Mouse (Mus musculus) midbrain, embryonic 10.5 days (tissue): ENCODE data around the gene Nudt13. TPM values are rescaled to one million over a fixed set of nuclear protein-coding genes. Genes with fewer than 3 reads are reported as not detected.
"Not testable (repeated sequence)": the region's sequence is repeated elsewhere in the genome, so short reads cannot be mapped to it uniquely, and the experiment has no call there.

Experiments used
- DNase-seq: peaks from one replicate; pipeline ENCODE4 v3.0.0-alpha.2; 2017; ENCODE audit warnings: low spot score
- H3K27ac ChIP-seq: fragments of 300-500 bp; sonication (generic); replicated peaks from 2 replicates; pipeline ENCODE4 v1.5.1; 2016; ENCODE audit warnings: mild to moderate bottlenecking
- H3K27me3 ChIP-seq: fragments of 300-500 bp; sonication (generic); 2 replicates; pipeline ENCODE4 v1.6.1; 2016; ENCODE audit warnings: low read depth, mild to moderate bottlenecking; ENCODE audit not compliant: poor library complexity, severe bottlenecking
- H3K36me3 ChIP-seq: fragments of 300-500 bp; sonication (generic); 2 replicates; pipeline ENCODE4 v1.6.1; 2016; ENCODE audit warnings: mild to moderate bottlenecking, moderate library complexity
- H3K4me1 ChIP-seq: fragments of 300-500 bp; sonication (generic); 2 replicates; pipeline ENCODE4 v1.6.1; 2016
- H3K4me3 ChIP-seq: fragments of 300-500 bp; sonication (generic); 2 replicates; pipeline ENCODE4 v1.5.1; 2016; ENCODE audit warnings: mild to moderate bottlenecking, moderate library complexity
- H3K9me3 ChIP-seq: fragments of 300-500 bp; sonication (generic); replicated peaks from 2 replicates; pipeline ENCODE4 v1.6.1; 2016; ENCODE audit warnings: mild to moderate bottlenecking
- WGBS: fragments of 180-500 bp; shearing (Covaris S2); methylation state at CpG from one replicate; pipeline ENCODE4 v1.1.7; 2016; 5-methylcytosine and 5-hydroxymethylcytosine counted together
- polyA plus RNA-seq: library from polyadenylated mRNA; unstranded; fragments of >200 nt; fragmentation: Nextera tagmentation; extraction: Ambion mirVana; gene quantifications from 2 replicates; pipeline ENCODE4 v1.2.1, GENCODE M21; 2016

The Nudt13 gene
- polyA plus RNA-seq, 1 experiment from 2014 or later = 11.8 TPM

- Histone ChIP-seq H3K36me3 (no peaks in the 10 kb centered on the region), H3K27me3 (no peaks in the 10 kb centered on the region), H3K4me3 (peak overlapping the region; percentile 60), H3K4me1 (peaks cover 10% of the 10 kb centered on the region), H3K9me3 (no peaks in the 10 kb centered on the region), H3K27ac (no peak overlapping the region)
- WGBS = 63% methylated on average over 8 of the region's 8 CpGs
- no peak for DNase-seq
These were observed 450 bp downstream of the Nudt13 start for GRCm38 (mm10) chr14:20294947-20295346.

GRCm38 (mm10) chr14:20297616-20298015 lies 3.1 kb downstream of the Nudt13 start:
- H3K27me3 ChIP-seq = no peaks in the 10 kb centered on the region
- H3K4me1 ChIP-seq = peaks cover 7% of the 10 kb centered on the region
- no peak overlapping the region for H3K27ac ChIP-seq
- no peaks in the 10 kb centered on the region for H3K9me3 ChIP-seq
- H3K36me3 ChIP-seq = no peaks in the 10 kb centered on the region
- DNase-seq = no peak
- 82% methylated on average over 3 of the region's 3 CpGs for WGBS
- H3K4me3 ChIP-seq = no peak overlapping the region

- WGBS = 87% methylated on average over 3 of the region's 3 CpGs
- no peak for DNase-seq
- peaks cover 7% of the 10 kb centered on the region for H3K4me1 ChIP-seq
These were observed 3.6 kb downstream of the Nudt13 start for GRCm38 (mm10) chr14:20298131-20298530.

GRCm38 (mm10) chr14:20305085-20305484 lies 10.6 kb downstream of the Nudt13 start:
- H3K9me3 ChIP-seq, DNase-seq, H3K4me3 ChIP-seq, H3K27me3 ChIP-seq, H3K4me1 ChIP-seq, H3K27ac ChIP-seq: not testable (repeated sequence)
- WGBS = 61% methylated on average over 2 of the region's 2 CpGs
- H3K36me3 ChIP-seq = peaks cover 30% of the 10 kb centered on the region

More at GRCm38 (mm10) chr14:20298131-20298530, 3.6 kb downstream of the Nudt13 start:
- H3K9me3 ChIP-seq = no peaks in the 10 kb centered on the region
- H3K4me3 ChIP-seq = no peak overlapping the region
- no peaks in the 10 kb centered on the region for H3K36me3 ChIP-seq
- no peak overlapping the region for H3K27ac ChIP-seq
- no peaks in the 10 kb centered on the region for H3K27me3 ChIP-seq

GRCm38 (mm10) chr14:20315137-20315536 lies 20.6 kb downstream of the Nudt13 start:
- H3K4me3 ChIP-seq = no peak overlapping the region
- no peak for DNase-seq
- WGBS = 96% methylated on average over 1 of the region's 1 CpGs
- H3K9me3 ChIP-seq = no peaks in the 10 kb centered on the region
- H3K36me3 ChIP-seq = peaks cover 41% of the 10 kb centered on the region
- no peak overlapping the region for H3K27ac ChIP-seq
- no peaks in the 10 kb centered on the region for H3K27me3 ChIP-seq
- H3K4me1 ChIP-seq = no peaks in the 10 kb centered on the region

GRCm38 (mm10) chr14:20319420-20319819 lies 24.9 kb downstream of the Nudt13 start:
- Histone ChIP-seq H3K27me3 (no peaks in the 10 kb centered on the region), H3K4me1 (no peaks in the 10 kb centered on the region), H3K9me3 (no peaks in the 10 kb centered on the region), H3K36me3 (peaks cover 73% of the 10 kb centered on the region), H3K27ac (no peak overlapping the region), H3K4me3 (no peak overlapping the region)
- peak; percentile 40 for DNase-seq
- 80% methylated on average over 3 of the region's 3 CpGs for WGBS

GRCm38 (mm10) chr14:20324196-20324595 lies 29.7 kb downstream of the Nudt13 start:
- Histone ChIP-seq H3K27me3 (no peaks in the 10 kb centered on the region), H3K4me3 (no peak overlapping the region), H3K36me3 (peaks cover 97% of the 10 kb centered on the region), H3K4me1 (no peaks in the 10 kb centered on the region), H3K9me3 (no peaks in the 10 kb centered on the region), H3K27ac (no peak overlapping the region)
- 95% methylated on average over 9 of the region's 9 CpGs for WGBS
- DNase-seq = no peak

GRCm38 (mm10) chr14:20328474-20328873 lies 34.0 kb downstream of the Nudt13 start:
- H3K27me3 ChIP-seq = no peaks in the 10 kb centered on the region
- no peak overlapping the region for H3K27ac ChIP-seq
- no peak for DNase-seq
- WGBS = 81% methylated on average over 9 of the region's 9 CpGs
- H3K9me3 ChIP-seq = no peaks in the 10 kb centered on the region
- no peaks in the 10 kb centered on the region for H3K4me1 ChIP-seq
- H3K4me3 ChIP-seq = no peak overlapping the region
- H3K36me3 ChIP-seq = peaks cover 97% of the 10 kb centered on the region

- no peak overlapping the region for H3K27ac ChIP-seq
- no peak for DNase-seq
- WGBS = 94% methylated on average over 4 of the region's 4 CpGs
- no peak overlapping the region for H3K4me3 ChIP-seq
- no peaks in the 10 kb centered on the region for H3K9me3 ChIP-seq
- H3K36me3 ChIP-seq = peaks cover 99% of the 10 kb centered on the region
- no peaks in the 10 kb centered on the region for H3K27me3 ChIP-seq
- H3K4me1 ChIP-seq = no peaks in the 10 kb centered on the region
These were observed 36.8 kb downstream of the Nudt13 start for GRCm38 (mm10) chr14:20331316-20331715.

GRCm38 (mm10) chr14:20339415-20339814 lies 44.9 kb downstream of the Nudt13 start:
- Histone ChIP-seq H3K9me3 (no peaks in the 10 kb centered on the region), H3K27me3 (no peaks in the 10 kb centered on the region), H3K4me3 (no peak overlapping the region), H3K4me1 (no peaks in the 10 kb centered on the region), H3K36me3 (peaks cover 94% of the 10 kb centered on the region), H3K27ac (no peak overlapping the region)
- no peak for DNase-seq
- WGBS = 94% methylated on average over 5 of the region's 5 CpGs

- no peak for DNase-seq
These were observed 45.7 kb downstream of the Nudt13 start for GRCm38 (mm10) chr14:20340149-20340548.

GRCm38 (mm10) chr14:20340866-20341265 lies 46.4 kb downstream of the Nudt13 start:
- no peaks in the 10 kb centered on the region for H3K9me3 ChIP-seq

More at GRCm38 (mm10) chr14:20340149-20340548, 45.7 kb downstream of the Nudt13 start:
- Histone ChIP-seq H3K4me1 (no peaks in the 10 kb centered on the region), H3K36me3 (peaks cover 94% of the 10 kb centered on the region), H3K9me3 (no peaks in the 10 kb centered on the region), H3K27ac (no peak overlapping the region), H3K27me3 (no peaks in the 10 kb centered on the region), H3K4me3 (no peak overlapping the region)
- WGBS = 85% methylated on average over 8 of the region's 8 CpGs

GRCm38 (mm10) chr14:20345885-20346284 lies 51.4 kb downstream of the Nudt13 start:
- Histone ChIP-seq H3K27ac (no peak overlapping the region), H3K4me1 (peaks cover 20% of the 10 kb centered on the region), H3K36me3 (peaks cover 54% of the 10 kb centered on the region), H3K4me3 (peak overlapping the region; percentile 67; the same call in 1 of the 2 replicates), H3K9me3 (no peaks in the 10 kb centered on the region), H3K27me3 (no peaks in the 10 kb centered on the region)
- WGBS = 93% methylated on average over 9 of the region's 9 CpGs
- no peak for DNase-seq

More at GRCm38 (mm10) chr14:20340866-20341265, 46.4 kb downstream of the Nudt13 start:
- Histone ChIP-seq H3K4me1 (no peaks in the 10 kb centered on the region), H3K27ac (no peak overlapping the region), H3K27me3 (no peaks in the 10 kb centered on the region), H3K4me3 (no peak overlapping the region), H3K36me3 (peaks cover 94% of the 10 kb centered on the region)
- DNase-seq = no peak
- WGBS = 80% methylated on average over 7 of the region's 7 CpGs
